Mouse (Mus musculus) CH12.LX (cell line): Measurements from ENCODE around the gene Sdc4. TPM values are rescaled to one million over a fixed set of nuclear protein-coding genes. Genes with fewer than 3 reads are reported as not detected.

ENCODE experiments used
- DNase-seq: peaks from one replicate; pipeline ENCODE4 v3.0.0-alpha.2; 2013; ENCODE audit errors: extremely low read depth
- H3K27ac ChIP-seq: 2 replicates; pipeline ENCODE4 v1.5.1; 2012; ENCODE audit warnings: low read depth, mild to moderate bottlenecking, control low read depth, moderate library complexity; ENCODE audit not compliant: insufficient read depth
- H3K27me3 ChIP-seq: replicated peaks from 2 replicates; pipeline ENCODE3; 2012; ENCODE audit warnings: inconsistent platforms
- H3K36me3 ChIP-seq, 2 experiments: replicated peaks in 1 of 2; 2 replicates each; pipeline versions ENCODE3 to v1.6.1; 2012; ENCODE audit warnings: inconsistent platforms in 1 of 2, low read length in 1 of 2, mild to moderate bottlenecking in 1 of 2, mixed read lengths in 1 of 2, moderate library complexity in 1 of 2; ENCODE audit not compliant: control insufficient read depth in 1 of 2, insufficient read depth in 1 of 2
- H3K4me1 ChIP-seq, 2 experiments: 2 replicates each; pipeline ENCODE4 v1.6.1; 2012; ENCODE audit warnings: inconsistent platforms in 1 of 2, moderate library complexity in 1 of 2; ENCODE audit not compliant: insufficient read depth in 2 of 2, control insufficient read depth in 1 of 2
- H3K4me2 ChIP-seq: 2 replicates; pipeline ENCODE4 v1.6.1; 2012; ENCODE audit warnings: low read depth, mild to moderate bottlenecking, control low read depth; ENCODE audit not compliant: poor library complexity, insufficient read depth, severe bottlenecking
- H3K4me3 ChIP-seq, 3 experiments: fragments of 150-350 bp in 1 of 3; sonication (generic) in 1 of 3; replicated peaks in 1 of 3; 2 replicates each; pipeline versions ENCODE3 to v1.5.1; 2011 to 2012; ENCODE audit warnings: low read depth in 2 of 3, low read length in 2 of 3, mild to moderate bottlenecking in 2 of 3, moderate library complexity in 2 of 3, control low read depth in 1 of 3, improper control_type of control experiment in 1 of 3, inconsistent platforms in 1 of 3, mixed read lengths in 1 of 3; ENCODE audit not compliant: poor library complexity in 1 of 3
- H3K79me2 ChIP-seq: replicated peaks from 2 replicates; pipeline ENCODE4 v1.6.1; 2012; ENCODE audit warnings: mild to moderate bottlenecking, moderate library complexity; ENCODE audit not compliant: control insufficient read depth, poor library complexity, insufficient read depth, severe bottlenecking; ENCODE audit errors: extremely low read depth
- H3K9ac ChIP-seq: 2 replicates; pipeline ENCODE4 v1.6.1; 2012; ENCODE audit warnings: low read depth, mild to moderate bottlenecking, control low read depth, moderate library complexity; ENCODE audit not compliant: insufficient read depth
- H3K9me3 ChIP-seq: replicated peaks from 2 replicates; pipeline ENCODE3; 2012; ENCODE audit warnings: low read length, inconsistent platforms, mixed read lengths
- BHLHE40 ChIP-seq: IDR thresholded peaks from 2 replicates; pipeline ENCODE4 v1.6.1; 2011; ENCODE audit warnings: mild to moderate bottlenecking, low read depth, low read length, improper control_type of control experiment
- CHD1 ChIP-seq: IDR thresholded peaks from 2 replicates; pipeline ENCODE4 v1.6.1; 2012; ENCODE audit warnings: low read depth, low read length, improper control_type of control experiment, inconsistent platforms
- CHD2 ChIP-seq: IDR thresholded peaks from 2 replicates; pipeline ENCODE4 v1.6.1; 2011; ENCODE audit warnings: low read length, improper control_type of control experiment
- E2F4 ChIP-seq: IDR thresholded peaks from 2 replicates; pipeline ENCODE4 v1.6.1; 2011; ENCODE audit warnings: low read depth, low read length, improper control_type of control experiment; ENCODE audit not compliant: insufficient replicate concordance
- EP300 ChIP-seq: IDR thresholded peaks from 2 replicates; pipeline ENCODE4 v1.6.1; 2011; ENCODE audit warnings: low read length, improper control_type of control experiment
- ETS1 ChIP-seq: conservative IDR thresholded peaks from 2 replicates; pipeline ENCODE4 v1.6.1; 2012; ENCODE audit warnings: low read depth, mild to moderate bottlenecking, inconsistent platforms, low read length, improper control_type of control experiment, moderate library complexity
- JUN ChIP-seq: IDR thresholded peaks from 2 replicates; pipeline ENCODE4 v1.6.1; 2011; ENCODE audit warnings: low read depth, mild to moderate bottlenecking, low read length, improper control_type of control experiment, moderate library complexity; ENCODE audit not compliant: insufficient read depth
- JUND ChIP-seq: conservative IDR thresholded peaks from 2 replicates; pipeline ENCODE4 v1.6.1; 2011; ENCODE audit warnings: low read depth, low read length, improper control_type of control experiment
- KAT2A ChIP-seq: IDR thresholded peaks from 2 replicates; pipeline ENCODE4 v1.6.1; 2012; ENCODE audit warnings: low read length, improper control_type of control experiment, inconsistent platforms; ENCODE audit not compliant: insufficient replicate concordance
- MEF2A ChIP-seq: IDR thresholded peaks from 2 replicates; pipeline ENCODE4 v1.6.1; 2014; ENCODE audit warnings: low read depth, mild to moderate bottlenecking, inconsistent platforms, low read length, improper control_type of control experiment, borderline replicate concordance
- MXI1 ChIP-seq: IDR thresholded peaks from 2 replicates; pipeline ENCODE4 v1.6.1; 2011; ENCODE audit warnings: mild to moderate bottlenecking, low read depth, low read length, improper control_type of control experiment
- NELFE ChIP-seq: IDR thresholded peaks from 2 replicates; pipeline ENCODE4 v1.6.1; 2011; ENCODE audit warnings: low read depth, low read length, improper control_type of control experiment
- PAX5 ChIP-seq: IDR thresholded peaks from 2 replicates; pipeline ENCODE4 v1.6.1; 2012; ENCODE audit warnings: low read length, inconsistent platforms, mixed read lengths
- RCOR1 ChIP-seq: conservative IDR thresholded peaks from 2 replicates; pipeline ENCODE4 v1.6.1; 2012; ENCODE audit warnings: low read depth, mild to moderate bottlenecking, inconsistent platforms, low read length, improper control_type of control experiment
- SMC3 ChIP-seq: IDR thresholded peaks from 2 replicates; pipeline ENCODE4 v1.6.1; 2011; ENCODE audit warnings: low read depth, low read length, improper control_type of control experiment
- TCF12 ChIP-seq: IDR thresholded peaks from 2 replicates; pipeline ENCODE4 v1.6.1; 2014; ENCODE audit warnings: low read depth, mild to moderate bottlenecking, inconsistent platforms, low read length, improper control_type of control experiment
- UBTF ChIP-seq: IDR thresholded peaks from 2 replicates; pipeline ENCODE4 v1.6.1; 2012; ENCODE audit warnings: low read depth, mild to moderate bottlenecking, inconsistent platforms, low read length, improper control_type of control experiment, moderate library complexity
- ZKSCAN1 ChIP-seq: IDR thresholded peaks from 2 replicates; pipeline ENCODE4 v1.6.1; 2012; ENCODE audit warnings: low read depth, inconsistent platforms, low read length, improper control_type of control experiment, borderline replicate concordance
- ZMIZ1 ChIP-seq: IDR thresholded peaks from 2 replicates; pipeline ENCODE4 v1.6.1; 2012; ENCODE audit warnings: low read depth, mild to moderate bottlenecking, inconsistent platforms, low read length, improper control_type of control experiment
- ZNF384 ChIP-seq: IDR thresholded peaks from 2 replicates; pipeline ENCODE4 v1.6.1; 2012; ENCODE audit warnings: low read depth, low read length, improper control_type of control experiment, inconsistent platforms
- dilution Hi-C: fragments of 300-500 bp; cut with MboI; formaldehyde crosslinking; loops from 2 replicates; pipeline ENCODE4 v1.14.3; 2020; ENCODE audit warnings: low sequenced_read_pairs; ENCODE audit not compliant: extremely low pct_unique_long_range_greater_than_20kb, extremely low pct_ligation_motif_present
- in situ Hi-C: fragments of 300-500 bp; cut with MboI; formaldehyde crosslinking; loops from 3 replicates; pipeline ENCODE4 v1.14.3; 2019; ENCODE audit warnings: low sequenced_read_pairs, low pct_ligation_motif_present, low pct_unique_long_range_greater_than_20kb, mixed read lengths
- polyA plus RNA-seq: library from polyadenylated mRNA; unstranded; fragments of >175 nt; gene quantifications from 2 replicates; pipeline ENCODE4 v1.2.1, GENCODE M21; 2012; ENCODE audit warnings: low read depth; ENCODE audit not compliant: insufficient read length
- total RNA-seq, 2 experiments: library from RNA; depleted of rRNA; stranded (reverse); fragments of 300-350 nt in 1 of 2; fragments of >200 nt in 1 of 2; gene quantifications; 2 replicates each; pipeline ENCODE4 v1.2.3; 2012 to 2014

The Sdc4 gene
- total and polyA plus RNA-seq, 3 experiments, result 46.6 to 69.9 (median 59.8) TPM

DNA sequence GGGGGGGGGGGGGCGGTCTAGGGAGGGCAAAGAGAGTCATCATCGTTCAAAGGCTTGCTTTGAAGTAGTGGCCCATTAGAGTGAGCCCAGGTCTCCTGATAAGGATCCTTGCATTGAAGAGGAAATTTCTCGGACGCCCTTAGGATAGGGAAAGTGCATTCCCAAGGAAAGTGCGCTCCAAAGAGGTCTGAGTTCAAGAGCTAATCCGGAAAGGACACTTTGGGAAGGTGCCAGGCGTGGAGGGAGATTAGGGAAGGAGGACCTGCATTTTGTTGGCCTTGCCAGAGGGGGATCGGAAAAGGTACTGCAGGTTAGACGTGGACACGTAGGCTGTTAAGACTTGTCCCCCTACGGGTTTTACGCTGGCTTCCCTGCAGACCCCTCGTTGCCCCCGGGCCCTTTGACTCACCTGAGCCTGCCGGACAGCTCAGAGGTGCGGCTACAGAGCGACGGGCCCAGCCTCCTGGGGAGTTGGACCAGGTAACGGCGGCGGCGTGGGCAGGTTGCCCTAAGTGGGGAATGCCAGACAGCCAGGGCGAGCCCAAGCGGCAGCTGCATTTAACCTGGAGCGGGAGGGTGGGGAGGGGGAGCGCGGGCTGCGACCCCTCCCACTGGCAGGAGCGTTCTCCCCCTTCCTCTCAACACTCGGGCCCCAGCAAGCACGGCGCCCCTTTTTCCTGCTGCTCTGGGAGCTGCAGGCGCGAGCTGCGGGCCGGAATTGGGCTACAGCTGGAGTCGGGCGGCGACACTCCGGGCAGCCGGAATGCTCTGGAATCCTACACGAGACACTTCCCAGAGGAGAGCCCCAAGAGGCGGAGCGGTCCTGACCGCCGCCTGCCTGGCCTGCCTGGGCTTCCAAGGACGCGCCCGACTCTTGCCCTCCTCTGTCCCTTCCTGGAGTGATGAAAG, 39.4 kb downstream of the Sdc4 start:
- dilution Hi-C loops, result no loop called here
- TF ChIP-seq E2F4 (no peak), KAT2A (no peak)
- no peak overlapping the region for H3K27ac ChIP-seq

DNA sequence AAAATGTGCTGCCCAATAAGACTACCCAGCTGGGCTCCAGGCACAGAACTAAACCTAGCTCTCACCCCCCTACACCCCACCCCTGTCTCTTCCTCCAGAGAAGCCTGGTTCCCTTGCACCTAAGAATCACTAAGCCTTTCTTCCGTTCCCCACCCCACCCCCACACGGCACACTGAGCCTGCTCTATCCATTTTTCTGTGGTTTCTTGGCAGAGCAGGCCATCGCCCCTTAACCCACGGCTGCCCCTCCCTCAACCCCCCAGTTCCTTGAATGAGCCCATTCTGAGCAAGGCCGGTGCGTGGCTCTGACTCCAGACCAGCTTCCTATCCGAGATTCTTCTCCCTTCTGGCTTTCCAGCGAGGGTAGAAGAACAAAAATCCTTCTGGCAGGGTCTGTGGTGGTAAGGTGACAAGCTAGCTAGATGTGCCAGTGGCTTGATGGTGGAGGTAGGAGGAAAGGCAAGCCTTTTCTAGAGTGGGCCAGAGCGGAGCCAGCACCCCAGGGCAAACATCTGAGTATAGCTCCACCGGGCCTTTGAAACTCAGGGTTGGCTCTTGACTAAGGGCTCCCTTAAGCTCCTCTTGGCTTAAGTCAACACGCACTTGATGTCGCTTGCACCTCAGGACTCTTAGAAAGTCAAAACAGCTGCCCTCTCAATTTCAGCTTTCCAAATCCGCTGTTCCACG, 40.1 kb downstream of the Sdc4 start:
- H3K27me3 ChIP-seq, result peaks cover 75% of the 10 kb centered on the region
- no peak overlapping the region for H3K4me3 ChIP-seq
- H3K36me3 ChIP-seq, result no peaks in the 10 kb centered on the region
- H3K9me3 ChIP-seq, result peaks cover 20% of the 10 kb centered on the region
- H3K4me1 ChIP-seq, result peaks cover 5 to 12% of the 10 kb centered on the region in 2 experiments; a peak in 3 of 4 replicates
- no peak overlapping the region for H3K9ac ChIP-seq
- in situ Hi-C loops (loop anchor here (25.0 kb wide), 1 partner anchor 334 kb away; the partner anchor contains the start of genes Dnttip1 and Wfdc3), dilution Hi-C loops (no loop called here)
- H3K79me2 ChIP-seq, result no peaks in the 10 kb centered on the region
- TF ChIP-seq MXI1 (no peak), ETS1 (no peak), MEF2A (no peak), ZKSCAN1 (no peak), EP300 (no peak), CHD2 (no peak), PAX5 (no peak), UBTF (no peak), BHLHE40 (no peak), TCF12 (no peak), ZMIZ1 (no peak), CHD1 (no peak), RCOR1 (no peak), JUND (no peak), KAT2A (no peak), E2F4 (no peak), ZNF384 (no peak), SMC3 (no peak), JUN (no peak), NELFE (no peak)
- no peak overlapping the region for H3K27ac ChIP-seq
- no peak overlapping the region for H3K4me2 ChIP-seq
- DNase-seq, result no peak

More for the DNA sequence above, 39.4 kb downstream of the Sdc4 start:
- H3K79me2 ChIP-seq, result no peaks in the 10 kb centered on the region
- H3K9ac ChIP-seq, result no peak overlapping the region
- no peaks in the 10 kb centered on the region for H3K36me3 ChIP-seq
- H3K4me3 ChIP-seq, result no peak overlapping the region
- DNase-seq, result no peak
- in situ Hi-C loops, result loop anchor here (25.0 kb wide), 1 partner anchor 333 kb away; the partner anchor contains the start of genes Dnttip1 and Wfdc3
- no peak overlapping the region for H3K4me2 ChIP-seq
- peaks cover 77% of the 10 kb centered on the region for H3K27me3 ChIP-seq
- H3K9me3 ChIP-seq, result peaks cover 18% of the 10 kb centered on the region
- peaks cover 5 to 12% of the 10 kb centered on the region in 2 experiments; a peak in 3 of 4 replicates for H3K4me1 ChIP-seq
